Mouse (Mus musculus) ES-E14 (cell line): ENCODE data around the gene Ank2.

Source experiments
- CHD2 ChIP-seq: IDR thresholded peaks from 2 replicates; pipeline ENCODE4 v1.6.1; 2014; ENCODE audit warnings: mild to moderate bottlenecking, low read depth, low read length, inconsistent platforms
- HCFC1 ChIP-seq: IDR thresholded peaks from 2 replicates; pipeline ENCODE4 v1.6.1; 2012; ENCODE audit warnings: low read length, inconsistent platforms, borderline replicate concordance; ENCODE audit not compliant: insufficient read depth
- MAFK ChIP-seq: IDR thresholded peaks from 2 replicates; pipeline ENCODE4 v1.6.1; 2014; ENCODE audit warnings: mild to moderate bottlenecking, low read depth, low read length, inconsistent platforms; ENCODE audit not compliant: insufficient read depth

DNA sequence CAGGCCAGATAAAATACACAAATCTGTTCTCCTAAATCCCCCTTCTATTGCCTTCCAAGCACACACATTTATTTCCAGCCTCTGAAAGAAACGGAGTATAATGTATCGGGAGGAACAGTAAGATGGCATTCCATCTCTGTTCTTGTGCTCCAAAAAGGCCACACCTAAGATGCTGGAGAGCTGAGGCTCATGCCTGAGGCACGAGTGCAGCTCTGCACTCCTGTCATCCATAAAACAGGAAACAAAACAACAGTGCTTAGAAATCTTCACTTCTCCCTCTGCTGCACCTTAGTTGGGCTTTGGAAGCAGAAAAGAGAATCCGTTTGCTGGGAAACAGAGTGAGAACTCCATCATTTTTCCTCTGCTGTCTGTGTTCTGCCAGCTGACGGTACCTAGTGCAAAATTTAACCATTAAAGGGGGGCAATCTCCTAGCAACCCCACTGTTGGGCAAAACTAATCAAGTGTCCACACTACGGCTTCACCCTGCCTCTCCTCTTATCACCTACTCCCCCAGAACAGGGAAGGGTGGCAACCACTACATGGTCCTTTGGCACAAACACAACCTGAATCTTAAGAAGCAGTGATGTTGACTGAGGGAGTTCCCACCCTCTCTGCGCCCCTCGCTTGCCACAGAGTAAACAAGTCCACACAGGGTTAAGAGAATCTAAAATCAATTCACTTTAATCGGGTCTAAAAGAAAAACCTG is 91.1 kb downstream of the Ank2 start:
- TF ChIP-seq CHD2 (no peak), HCFC1 (no peak), MAFK (no peak)
